Mouse (Mus musculus) cerebellum, adult 11-12 months (tissue): ENCODE measurements around the gene Cela3a.

Experiments used
- DNase-seq: peaks from one replicate; pipeline ENCODE4 v3.0.0; 2022

Gene Cela3a

GRCm38 (mm10) chr4:137369954-137370750 is 39.4 kb downstream of the Cela3a start:
- DNase-seq, result no peak

- no peak for DNase-seq
Observed at GRCm38 (mm10) chr4:137368198-137368597, 41.4 kb downstream of the Cela3a start.

- DNase-seq, result no peak
Observed at GRCm38 (mm10) chr4:137367275-137368088, 42.1 kb downstream of the Cela3a start.

GRCm38 (mm10) chr4:137366097-137366496 is 43.5 kb downstream of the Cela3a start:
- DNase-seq, result no peak

GRCm38 (mm10) chr4:137365356-137366062 is 44.1 kb downstream of the Cela3a start:
- no peak for DNase-seq

GRCm38 (mm10) chr4:137364826-137365225 is 44.8 kb downstream of the Cela3a start:
- no peak for DNase-seq

GRCm38 (mm10) chr4:137360996-137361395 is 48.6 kb downstream of the Cela3a start:
- no peak for DNase-seq

GRCm38 (mm10) chr4:137358291-137359002 is 51.1 kb downstream of the Cela3a start:
- no peak for DNase-seq

- DNase-seq, result peak; percentile 98
Observed at GRCm38 (mm10) chr4:137357517-137358254, 51.9 kb downstream of the Cela3a start, which contains the start of gene Cdc42. Gene Cdc42 (minus strand): TSS chr4:137357720.

GRCm38 (mm10) chr4:137356674-137357510 is 52.7 kb downstream of the Cela3a start:
- peak; percentile 75 for DNase-seq
